Mouse (Mus musculus): ENCODE data around the gene Fam196a. TPM values are rescaled to one million over a fixed set of nuclear protein-coding genes. Genes with fewer than 3 reads are reported as not detected.

Gene Fam196a
- total RNA-seq (2014; rRNA removed): 27.5 and 31.9 TPM in 2 replicates
- 10.5 and 10.9 TPM in 2 replicates for polyA plus RNA-seq (2015; fragmentation: Nextera tagmentation; extraction: Ambion mirVana)

DNA sequence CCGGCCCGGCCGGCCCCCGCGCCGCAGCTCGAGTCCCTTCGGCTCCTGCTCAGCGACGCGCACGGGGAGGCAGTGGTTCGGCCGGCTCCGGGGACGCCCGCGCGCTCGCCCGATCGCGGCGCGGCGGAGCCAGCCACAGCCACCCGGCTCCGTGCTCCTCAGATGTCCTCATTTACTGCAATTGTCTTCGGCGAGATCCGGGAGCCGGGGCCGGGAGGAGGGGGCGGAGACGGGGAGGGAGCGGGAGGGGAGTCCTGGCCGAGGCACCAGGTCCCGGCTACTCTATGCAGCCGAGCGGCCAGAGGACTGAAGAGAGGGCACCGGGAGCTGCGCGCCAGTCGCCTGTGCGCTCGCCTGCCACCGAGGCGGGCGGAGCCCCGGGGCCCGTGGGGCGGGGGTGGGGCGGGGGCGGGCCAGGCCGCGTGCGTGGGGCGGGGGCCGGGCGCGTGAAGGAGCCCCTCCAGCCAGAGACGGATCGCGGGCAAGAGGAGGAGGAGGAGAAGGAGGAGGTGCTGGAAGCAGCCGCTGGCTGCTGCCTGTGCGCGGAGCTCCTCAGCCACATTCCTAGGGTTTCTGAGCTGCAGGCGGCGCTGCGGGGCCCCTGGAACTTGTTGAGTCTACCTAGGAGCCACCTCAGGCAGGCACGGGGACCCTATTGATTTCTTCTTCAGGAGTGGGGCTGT is at the start of gene Fam196a:
Fam196a (minus strand) TSS at position 504 of the 683 bp plus-strand sequence.
- Histone ChIP-seq H3K27me3 (ENCODE audit: insufficient read depth, low read length) (no peaks in the 10 kb centered on the region), H3K27ac (ENCODE audit: low read depth, low read length) (peak within 1 kb of the TSS; percentile 68), H3K36me3 (ENCODE audit: insufficient read depth, low read length) (no peaks in the 10 kb centered on the region), H3K9ac (replicated peaks; ENCODE audit: low read length, poor library complexity, severe bottlenecking) (peak within 1 kb of the TSS; percentile 65), H3K9me3 (ENCODE audit: low read length) (no peaks in the 10 kb centered on the region), H3K4me2 (ENCODE audit: low read depth, low read length, poor library complexity, severe bottlenecking) (peak within 1 kb of the TSS; percentile 85), H3K4me1 (ENCODE audit: insufficient read depth, low read length) (peaks cover 6% of the 10 kb centered on the region; the same call in 1 of the 2 replicates), H3K4me3 (ENCODE audit: low read depth, low read length) (peak within 1 kb of the TSS; percentile 72)
- under 1% methylated on average over 38 of the region's 71 CpGs for WGBS
- DNase-seq (ENCODE audit: low spot score): peak; percentile 78
- peak; percentile 65 for TF ChIP-seq CTCF (IDR thresholded peaks at IDR 0.05)
- peak; percentile 85 for ATAC-seq (ENCODE audit: low FRiP score)

DNA sequence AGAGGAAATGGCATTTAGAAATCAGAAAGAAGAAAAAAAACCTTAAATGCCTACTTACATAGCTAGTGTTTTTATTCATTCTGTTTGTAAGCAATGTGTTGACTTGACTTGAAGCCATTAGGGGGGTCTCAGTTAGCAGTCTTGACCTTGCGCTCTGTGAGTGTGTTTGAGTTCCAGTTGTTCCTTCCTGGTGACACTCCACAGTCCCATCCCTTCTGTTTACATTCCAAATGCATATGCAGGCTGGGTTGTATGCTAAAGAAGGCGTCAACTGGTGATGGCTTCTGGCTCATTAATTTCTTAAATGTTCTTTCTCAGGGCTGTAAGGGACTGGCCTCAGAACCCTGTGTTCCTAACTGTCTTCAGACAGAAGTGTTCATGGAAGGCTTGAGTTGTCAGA is 23.4 kb upstream of the Fam196a start:
- DNase-seq (ENCODE audit: low spot score) (no peak), ATAC-seq (ENCODE audit: low FRiP score) (no peak)
- TF ChIP-seq CTCF (IDR thresholded peaks at IDR 0.05): no peak
- H3K36me3 ChIP-seq (ENCODE audit: insufficient read depth, low read length): no peaks in the 10 kb centered on the region
- H3K4me1 ChIP-seq (ENCODE audit: insufficient read depth, low read length): no peaks in the 10 kb centered on the region
- no peak overlapping the region for H3K27ac ChIP-seq (ENCODE audit: low read depth, low read length)
- H3K4me3 ChIP-seq (ENCODE audit: low read depth, low read length): no peak overlapping the region
- no peak overlapping the region for H3K9ac ChIP-seq (replicated peaks; ENCODE audit: low read length, poor library complexity, severe bottlenecking)
- no peaks in the 10 kb centered on the region for H3K9me3 ChIP-seq (ENCODE audit: low read length)
- no peaks in the 10 kb centered on the region for H3K27me3 ChIP-seq (ENCODE audit: insufficient read depth, low read length)
- H3K4me2 ChIP-seq (ENCODE audit: low read depth, low read length, poor library complexity, severe bottlenecking): no peak overlapping the region
- WGBS: 93% methylated on average over 2 of the region's 2 CpGs

DNA sequence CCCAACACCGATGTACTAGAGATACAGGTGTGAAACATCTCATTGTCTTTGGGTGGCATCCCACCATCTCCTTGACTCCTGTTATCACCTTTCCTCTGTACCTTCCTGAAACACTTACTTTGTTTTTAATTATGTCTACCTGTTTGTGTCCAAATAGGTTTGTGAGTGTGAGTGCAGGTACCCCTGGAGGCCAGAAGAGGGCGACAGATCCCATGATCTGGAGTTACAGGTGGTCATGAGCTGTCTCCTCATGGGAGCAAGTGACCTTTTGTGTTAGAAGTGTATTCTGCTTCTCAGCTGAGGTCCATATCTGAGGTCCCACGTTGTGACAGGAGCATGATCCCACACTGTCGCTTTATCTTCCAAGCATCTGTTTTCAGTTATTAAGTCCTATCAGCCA is 22.6 kb upstream of the Fam196a start:
- Histone ChIP-seq H3K4me3 (ENCODE audit: low read depth, low read length) (no peak overlapping the region), H3K4me1 (ENCODE audit: insufficient read depth, low read length) (no peaks in the 10 kb centered on the region), H3K27ac (ENCODE audit: low read depth, low read length) (no peak overlapping the region), H3K9ac (replicated peaks; ENCODE audit: low read length, poor library complexity, severe bottlenecking) (no peak overlapping the region), H3K4me2 (ENCODE audit: low read depth, low read length, poor library complexity, severe bottlenecking) (no peak overlapping the region), H3K9me3 (ENCODE audit: low read length) (no peaks in the 10 kb centered on the region), H3K27me3 (ENCODE audit: insufficient read depth, low read length) (no peaks in the 10 kb centered on the region), H3K36me3 (ENCODE audit: insufficient read depth, low read length) (no peaks in the 10 kb centered on the region)
- ATAC-seq (ENCODE audit: low FRiP score) (no peak), DNase-seq (ENCODE audit: low spot score) (no peak)
- WGBS: 69% methylated on average over 4 of the region's 4 CpGs
- peak; percentile 53 for TF ChIP-seq CTCF (IDR thresholded peaks at IDR 0.05)

DNA sequence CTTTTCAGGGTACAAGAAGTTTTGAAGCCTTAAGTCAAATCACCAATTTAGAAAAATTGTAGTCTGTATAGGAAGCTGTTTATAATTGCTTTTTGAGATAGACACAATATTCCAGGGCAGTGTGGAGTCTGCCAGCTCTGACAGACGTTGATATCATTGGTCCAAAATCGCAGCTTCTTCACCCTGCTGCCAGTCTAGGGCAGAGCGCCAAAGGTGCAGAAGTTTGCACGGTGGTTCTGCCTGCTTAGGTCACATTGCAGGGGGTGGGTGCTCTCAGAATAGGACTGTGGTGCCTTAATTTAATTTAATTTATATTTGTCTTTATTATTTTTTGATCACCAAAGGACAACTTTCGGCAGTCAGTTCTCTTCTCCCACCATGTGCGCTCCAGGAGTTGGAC is 20.9 kb upstream of the Fam196a start:
- no peak for DNase-seq (ENCODE audit: low spot score)
- no peak overlapping the region for H3K27ac ChIP-seq (ENCODE audit: low read depth, low read length)

DNA sequence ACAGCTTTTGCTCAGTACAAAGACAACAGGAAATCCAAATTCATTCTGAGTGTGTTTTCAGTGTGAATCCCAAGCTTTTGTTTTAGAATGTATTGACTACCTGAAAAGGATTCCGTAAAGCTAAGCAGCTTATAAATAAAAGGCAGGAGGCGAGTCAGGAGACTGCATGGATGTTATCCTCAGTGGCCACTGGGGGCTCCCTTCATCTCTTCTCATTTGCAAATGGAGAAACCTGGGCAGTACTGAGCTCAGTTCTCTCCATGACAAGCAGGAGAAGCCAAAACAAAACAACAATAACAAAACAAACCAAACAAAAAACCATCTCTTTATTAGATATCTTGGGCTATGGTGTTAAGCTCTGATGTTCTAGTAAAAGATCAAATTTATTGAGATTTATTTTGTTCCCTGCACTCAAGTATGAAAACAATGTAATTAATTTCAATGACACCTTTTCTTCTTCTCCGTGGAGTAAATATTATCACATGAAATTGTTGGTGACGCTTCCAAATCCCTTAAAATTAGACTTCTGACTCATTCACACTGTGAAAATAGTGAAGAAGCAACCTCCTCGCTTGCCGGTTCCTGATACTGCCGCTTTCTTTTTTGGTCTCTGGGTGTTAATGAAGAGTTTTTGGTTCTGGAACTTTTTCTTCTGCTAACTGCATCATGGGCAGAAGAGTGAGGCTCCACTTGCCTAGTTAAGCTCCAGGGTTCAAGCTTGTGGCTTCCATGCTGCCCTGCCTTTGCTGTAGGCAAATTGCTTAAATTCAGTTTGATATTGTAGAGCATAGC is 7.9 kb upstream of the Fam196a start:
- H3K4me2 ChIP-seq (ENCODE audit: low read depth, low read length, poor library complexity, severe bottlenecking): no peak overlapping the region
- H3K9ac ChIP-seq (replicated peaks; ENCODE audit: low read length, poor library complexity, severe bottlenecking): no peak overlapping the region
- 75% methylated on average over 7 of the region's 7 CpGs for WGBS
- no peak overlapping the region for H3K27ac ChIP-seq (ENCODE audit: low read depth, low read length)
- peak; percentile 61 for TF ChIP-seq CTCF (IDR thresholded peaks at IDR 0.05)
- no peaks in the 10 kb centered on the region for H3K9me3 ChIP-seq (ENCODE audit: low read length)
- ATAC-seq (ENCODE audit: low FRiP score): no peak
- H3K4me3 ChIP-seq (ENCODE audit: low read depth, low read length): no peak overlapping the region
- no peaks in the 10 kb centered on the region for H3K4me1 ChIP-seq (ENCODE audit: insufficient read depth, low read length)
- H3K36me3 ChIP-seq (ENCODE audit: insufficient read depth, low read length): no peaks in the 10 kb centered on the region
- no peaks in the 10 kb centered on the region for H3K27me3 ChIP-seq (ENCODE audit: insufficient read depth, low read length)
- DNase-seq (ENCODE audit: low spot score): peak; percentile 49

More for the DNA sequence above, 20.9 kb upstream of the Fam196a start:
- no peak for TF ChIP-seq CTCF (IDR thresholded peaks at IDR 0.05)
- Histone ChIP-seq H3K36me3 (ENCODE audit: insufficient read depth, low read length) (no peaks in the 10 kb centered on the region), H3K27me3 (ENCODE audit: insufficient read depth, low read length) (no peaks in the 10 kb centered on the region), H3K4me3 (ENCODE audit: low read depth, low read length) (no peak overlapping the region), H3K4me1 (ENCODE audit: insufficient read depth, low read length) (no peaks in the 10 kb centered on the region), H3K9me3 (ENCODE audit: low read length) (no peaks in the 10 kb centered on the region), H3K9ac (replicated peaks; ENCODE audit: low read length, poor library complexity, severe bottlenecking) (no peak overlapping the region), H3K4me2 (ENCODE audit: low read depth, low read length, poor library complexity, severe bottlenecking) (no peak overlapping the region)
- 90% methylated on average over 6 of the region's 6 CpGs for WGBS
- ATAC-seq (ENCODE audit: low FRiP score): no peak

DNA sequence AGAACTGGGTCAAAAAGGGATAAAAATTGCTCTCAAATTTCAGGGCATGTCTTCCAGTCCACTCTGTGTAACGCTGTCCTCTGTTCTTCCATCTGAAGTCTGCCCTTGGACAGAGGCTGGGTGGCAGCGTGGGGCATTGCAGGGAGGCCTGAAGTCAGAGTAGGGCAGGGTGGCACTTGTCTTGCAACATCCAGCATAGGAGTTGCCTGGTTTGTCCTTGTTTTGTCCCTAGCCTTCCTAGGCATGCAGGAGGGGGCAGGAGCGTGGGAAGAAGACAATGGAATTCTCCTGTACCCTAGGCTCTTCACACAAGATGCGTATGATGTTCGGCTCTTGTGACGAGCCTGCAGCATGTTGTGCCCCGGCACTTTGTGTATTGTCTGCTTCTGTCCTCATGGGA is 5.5 kb upstream of the Fam196a start:
- no peaks in the 10 kb centered on the region for H3K9me3 ChIP-seq (ENCODE audit: low read length)
- WGBS: 70% methylated on average over 7 of the region's 7 CpGs
- H3K36me3 ChIP-seq (ENCODE audit: insufficient read depth, low read length): no peaks in the 10 kb centered on the region

More for the DNA sequence above, 5.5 kb upstream of the Fam196a start:
- no peak for ATAC-seq (ENCODE audit: low FRiP score)
- H3K4me3 ChIP-seq (ENCODE audit: low read depth, low read length): no peak overlapping the region
- no peak overlapping the region for H3K27ac ChIP-seq (ENCODE audit: low read depth, low read length)
- DNase-seq (ENCODE audit: low spot score): no peak
- H3K9ac ChIP-seq (replicated peaks; ENCODE audit: low read length, poor library complexity, severe bottlenecking): no peak overlapping the region
- no peak for TF ChIP-seq CTCF (IDR thresholded peaks at IDR 0.05)
- peaks cover 2% of the 10 kb centered on the region; the same call in 1 of the 2 replicates for H3K4me1 ChIP-seq (ENCODE audit: insufficient read depth, low read length)
- H3K27me3 ChIP-seq (ENCODE audit: insufficient read depth, low read length): no peaks in the 10 kb centered on the region
- no peak overlapping the region for H3K4me2 ChIP-seq (ENCODE audit: low read depth, low read length, poor library complexity, severe bottlenecking)
